Mouse (Mus musculus) heart, postnatal 14 days (tissue): ENCODE measurements around the gene A3galt2. TPM values are rescaled to one million over a fixed set of nuclear protein-coding genes. Genes with fewer than 3 reads are reported as not detected.

ENCODE experiments used
- DNase-seq, 2 experiments: peaks; one replicate each; pipeline ENCODE4 v3.0.0; 2021 to 2022
- intact Hi-C: fragments of 180-260 bp; cut with DNase I; formaldehyde crosslinking; loops from one replicate; pipeline ENCODE4 v1.15.1; 2025
- long read RNA-seq, 2 experiments: library from polyadenylated mRNA; stranded (forward); transcript quantifications; one replicate each; pipeline ENCODE4 v2.0.0; 2021
- total RNA-seq, 2 experiments: library from RNA; stranded (reverse); gene quantifications; 2 replicates each; pipeline ENCODE4 v1.2.3; 2021

The A3galt2 gene
- under 1 TPM; 0.20 to 0.33 TPM for total RNA-seq
- long read RNA-seq, experiment 1 = 0 reads
- long read RNA-seq, experiment 2 = 0 reads

DNA sequence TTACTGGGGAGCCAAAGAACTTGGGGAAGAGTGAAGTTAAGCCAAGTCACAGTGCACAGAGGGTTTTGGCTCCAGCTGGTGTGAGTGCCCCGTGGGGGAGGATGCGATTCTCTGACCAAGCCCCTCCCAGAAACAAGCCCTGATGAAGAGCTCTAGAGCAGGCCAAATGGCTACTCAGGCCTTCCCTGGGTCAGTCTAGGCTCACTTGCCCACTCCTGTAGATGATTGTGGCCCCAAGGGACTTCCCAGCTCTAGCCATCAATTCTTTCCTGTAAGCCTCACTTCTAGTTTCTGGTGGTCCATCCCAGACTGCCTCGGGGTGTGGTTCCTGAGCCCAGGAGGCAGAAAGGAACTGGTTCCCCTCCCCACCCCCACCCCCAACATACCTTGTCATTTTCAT, at the start of gene A3galt2:
Gene A3galt2 (plus strand): TSS at position 301 of the 400 bp plus-strand sequence.
- intact Hi-C loops = no loop called here
- no peak for DNase-seq

DNA sequence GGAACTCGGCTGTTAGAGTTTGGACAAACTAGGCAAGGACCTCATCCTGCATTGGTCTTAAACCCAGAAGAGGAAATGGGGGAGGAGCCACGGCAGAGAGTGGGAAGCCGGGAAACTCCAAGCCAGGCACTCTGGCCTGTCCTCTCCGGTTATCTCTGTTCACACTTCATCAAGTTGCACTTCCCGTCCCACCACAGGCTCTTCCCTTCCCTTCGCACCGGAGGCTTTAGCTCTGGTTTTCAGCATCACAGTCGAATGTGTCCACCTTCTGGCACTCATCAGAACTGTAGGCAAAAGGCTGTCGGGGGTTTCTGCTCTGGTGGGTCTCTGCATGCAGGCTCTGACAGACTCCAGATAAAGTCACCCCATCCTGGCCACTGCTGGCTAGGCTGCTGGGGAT, 48.5 kb upstream of the A3galt2 start:
- intact Hi-C loops = no loop called here
- peak; percentile 32 to 53 for DNase-seq

DNA sequence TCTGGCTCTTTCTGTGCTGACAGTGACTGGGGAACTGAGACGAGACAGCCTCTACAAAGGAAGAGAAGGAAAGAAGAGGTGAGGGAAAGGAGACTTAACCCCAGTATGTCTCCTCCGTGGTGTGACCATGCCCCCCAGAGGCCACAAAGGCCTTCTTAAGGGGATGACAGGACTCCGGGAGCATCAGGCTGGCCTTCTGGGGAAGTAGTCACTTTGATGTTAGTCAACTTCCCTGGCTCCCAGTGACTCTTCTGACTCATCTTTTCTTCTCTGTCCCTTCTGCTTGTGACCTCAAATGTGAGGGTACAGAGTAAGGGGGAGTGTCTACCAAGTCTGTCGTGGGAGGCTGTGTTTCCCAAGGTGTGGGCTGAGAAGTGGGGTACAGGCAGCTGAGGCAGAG, 47.8 kb upstream of the A3galt2 start:
- DNase-seq = no peak
- intact Hi-C loops = no loop called here

DNA sequence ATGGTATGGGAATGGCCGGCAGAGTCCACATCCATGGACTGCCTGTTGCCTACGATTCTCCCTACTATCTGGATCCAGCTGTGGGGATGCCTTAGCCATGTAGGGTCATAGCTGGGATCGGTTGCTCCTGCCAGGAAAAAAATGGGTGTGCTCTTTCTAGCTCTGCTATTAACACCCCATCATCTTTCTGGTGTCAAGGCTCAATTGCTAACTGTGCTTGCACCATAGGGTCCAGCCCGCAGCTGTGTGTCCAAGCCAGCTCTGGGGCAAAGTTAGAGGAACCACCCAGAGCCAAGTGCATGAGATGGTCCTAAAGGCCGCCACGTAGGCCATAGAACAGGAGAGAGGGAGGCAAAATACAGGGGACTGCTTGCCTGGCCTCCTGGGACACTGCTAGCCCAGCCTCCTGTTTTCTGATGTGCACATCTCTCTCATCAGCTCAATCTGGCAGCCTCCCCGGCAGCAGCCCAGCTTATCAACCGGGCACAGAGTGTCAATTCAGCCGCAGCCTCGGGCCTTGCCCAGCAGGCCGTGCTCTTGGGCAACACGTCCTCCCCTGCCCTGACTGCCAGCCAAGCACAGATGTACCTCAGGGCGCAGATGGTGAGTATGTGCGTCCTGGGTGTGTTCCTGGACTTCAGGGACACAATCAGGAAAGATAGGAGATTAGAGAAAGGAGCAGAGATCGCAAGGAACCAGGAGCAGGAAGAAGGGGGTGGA, 45.9 kb upstream of the A3galt2 start:
- DNase-seq = no peak
- intact Hi-C loops = no loop called here

DNA sequence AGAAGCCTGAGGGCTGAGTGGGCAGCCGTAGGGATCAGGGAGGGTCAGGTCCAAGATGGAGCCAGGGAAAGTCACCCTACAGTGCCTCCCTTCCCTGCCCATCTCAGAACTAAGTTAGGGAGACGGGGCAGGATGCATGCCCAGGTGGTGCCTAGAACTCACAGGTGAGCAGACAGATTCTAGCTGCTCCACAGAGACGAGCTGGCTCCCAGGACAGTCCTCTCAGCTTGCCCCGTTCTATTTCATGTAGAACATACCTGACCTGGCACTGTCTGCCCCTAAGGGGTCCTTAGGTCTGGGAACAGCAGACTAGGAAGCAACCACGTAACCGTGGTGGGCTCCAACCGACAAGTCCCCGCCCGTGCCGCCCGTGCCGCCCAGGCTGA, 45.4 kb upstream of the A3galt2 start:
- DNase-seq = no peak
- intact Hi-C loops = loop anchor here (2.0 kb wide), 2 partner anchors 97 to 149 kb away; no protein-coding TSS in a partner anchor

DNA sequence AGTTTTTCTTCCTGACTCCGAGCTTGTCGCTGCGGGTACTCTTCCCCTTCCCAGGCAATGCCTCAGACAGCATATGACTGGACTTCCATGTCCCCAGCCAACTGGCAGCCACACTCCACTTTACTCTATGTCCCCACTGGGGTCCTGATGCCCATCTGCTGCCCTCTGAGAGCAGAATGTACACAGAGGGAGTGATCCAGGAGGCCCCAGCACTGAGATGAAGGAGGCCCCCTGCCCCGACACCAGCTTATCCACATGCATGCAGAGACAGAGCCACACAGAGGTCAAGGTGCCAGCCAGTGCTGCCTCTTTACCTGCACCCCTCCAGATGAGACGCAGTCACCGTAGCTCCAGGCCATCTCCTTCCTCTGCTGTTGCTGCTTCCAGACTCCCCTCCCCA, 44.9 kb upstream of the A3galt2 start:
- DNase-seq = no peak
- intact Hi-C loops = loop anchor here (2.0 kb wide), 2 partner anchors 97 to 149 kb away; no protein-coding TSS in a partner anchor

- no peak for DNase-seq
- intact Hi-C loops = loop anchor here (1.0 to 2.0 kb wide), 3 partner anchors 66 to 148 kb away; no protein-coding TSS in a partner anchor
Measured at GRCm38 (mm10) chr4:128710800-128711199, 44.4 kb upstream of the A3galt2 start.

- intact Hi-C loops = loop anchor here (1.0 to 2.0 kb wide), 3 partner anchors 65 to 147 kb away; no protein-coding TSS in a partner anchor
- DNase-seq = peak; percentile 90 to 95
Measured at GRCm38 (mm10) chr4:128711455-128712135, 43.6 kb upstream of the A3galt2 start.

DNA sequence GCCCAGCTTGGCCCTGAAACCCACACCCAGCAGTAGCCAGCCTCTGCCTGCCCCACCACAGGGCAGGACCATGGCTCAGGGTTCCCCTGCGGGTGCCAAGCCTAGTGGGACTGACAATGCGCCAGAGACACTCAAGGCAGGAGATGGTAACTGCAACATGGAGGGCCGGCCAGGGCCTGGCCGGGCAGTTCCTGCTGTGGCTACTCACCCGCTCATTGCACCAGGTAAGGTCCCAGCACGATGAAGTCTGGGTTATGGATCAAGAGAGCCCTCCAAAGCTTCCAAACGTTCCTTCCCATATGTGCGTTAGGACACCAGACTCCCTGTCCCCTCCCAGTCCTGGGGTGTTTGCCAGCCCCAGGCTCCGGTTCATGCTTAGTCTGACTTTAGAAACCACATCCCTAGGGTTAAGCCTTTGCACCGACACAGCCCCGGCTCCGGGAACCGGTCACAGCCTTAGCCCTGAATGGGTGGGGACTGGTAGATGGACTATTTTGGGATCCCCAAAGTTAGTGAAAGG, 43.0 kb upstream of the A3galt2 start:
- intact Hi-C loops = no loop called here
- peak in 1 of 2 experiments; percentile 33 for DNase-seq

DNA sequence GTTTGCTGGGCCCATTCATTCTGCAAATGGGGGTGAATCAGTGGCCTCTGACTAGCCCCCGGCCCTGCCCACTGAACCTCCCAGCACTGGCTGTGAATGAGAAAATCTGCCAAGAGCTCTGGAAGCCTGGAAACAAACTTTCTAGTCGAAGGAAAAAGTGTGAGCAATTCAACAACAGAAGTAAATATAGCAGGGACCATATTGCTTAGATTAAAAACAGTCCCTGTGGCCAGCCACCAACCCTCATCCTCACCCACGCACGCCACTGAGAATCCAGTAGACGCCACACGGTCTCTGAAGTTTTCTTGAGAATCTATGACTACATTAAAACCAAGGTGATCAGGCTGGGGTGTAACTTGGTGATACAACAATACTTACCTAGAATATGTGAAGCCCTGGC, 42.2 kb upstream of the A3galt2 start:
- intact Hi-C loops = no loop called here
- no peak for DNase-seq

GRCm38 (mm10) chr4:128715241-128716204, 39.6 kb upstream of the A3galt2 start:
- intact Hi-C loops = no loop called here
- no peak for DNase-seq

GRCm38 (mm10) chr4:128716279-128716678, 38.9 kb upstream of the A3galt2 start:
- DNase-seq = no peak

DNA sequence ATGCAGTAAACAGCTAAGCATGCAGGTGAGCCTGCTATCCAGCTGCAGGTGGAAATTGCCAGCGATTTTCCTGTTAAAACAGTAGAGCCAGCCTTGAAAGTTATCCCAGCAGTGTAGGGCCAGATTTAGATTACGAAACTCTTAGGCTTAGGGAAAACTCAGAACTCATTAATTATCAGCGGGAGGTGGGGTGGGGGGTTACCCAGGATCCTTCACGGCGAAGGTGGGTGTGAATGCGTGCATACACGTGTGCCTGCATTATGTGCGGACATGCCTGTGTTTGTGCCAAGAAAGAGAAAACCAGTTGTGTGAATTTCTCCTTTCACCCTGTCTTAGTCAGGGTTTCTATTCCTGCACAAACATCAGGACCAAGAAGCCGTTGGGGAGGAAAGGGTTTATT, 38.4 kb upstream of the A3galt2 start:
- intact Hi-C loops = no loop called here
- DNase-seq = no peak

More at GRCm38 (mm10) chr4:128716279-128716678, 38.9 kb upstream of the A3galt2 start:
- intact Hi-C loops = no loop called here

- DNase-seq = no peak
- intact Hi-C loops = no loop called here
Measured at GRCm38 (mm10) chr4:128720110-128720509, 35.1 kb upstream of the A3galt2 start.

DNA sequence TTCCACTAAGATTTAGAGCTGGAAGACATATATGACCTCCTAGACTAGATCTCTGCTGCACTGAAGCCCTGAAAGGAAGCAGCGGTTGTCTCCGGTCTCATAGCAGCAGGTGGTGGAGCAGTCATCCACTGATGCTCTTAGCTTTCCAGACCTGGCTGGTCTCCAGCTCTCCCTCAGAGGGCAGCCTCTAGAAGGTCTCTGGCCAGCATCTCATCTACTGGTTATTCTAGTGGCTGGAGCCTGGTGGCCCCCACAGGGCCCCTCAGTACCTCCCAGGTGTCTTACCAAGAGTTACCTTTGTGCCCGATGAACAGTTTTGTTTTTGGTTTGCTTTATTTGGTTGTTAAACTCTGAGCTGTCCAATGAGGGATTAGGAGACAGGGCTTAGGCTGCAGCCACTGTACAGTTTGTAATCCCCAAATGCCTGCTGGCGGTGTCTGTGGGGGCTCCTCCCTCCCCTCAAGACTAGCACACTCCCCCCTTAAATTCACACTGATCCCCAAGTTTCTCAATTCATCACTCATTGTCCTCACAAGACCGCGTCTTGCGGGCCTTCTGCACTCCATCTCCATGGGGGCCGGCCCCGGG, 34.0 kb upstream of the A3galt2 start:
- no peak for DNase-seq
- intact Hi-C loops = no loop called here

DNA sequence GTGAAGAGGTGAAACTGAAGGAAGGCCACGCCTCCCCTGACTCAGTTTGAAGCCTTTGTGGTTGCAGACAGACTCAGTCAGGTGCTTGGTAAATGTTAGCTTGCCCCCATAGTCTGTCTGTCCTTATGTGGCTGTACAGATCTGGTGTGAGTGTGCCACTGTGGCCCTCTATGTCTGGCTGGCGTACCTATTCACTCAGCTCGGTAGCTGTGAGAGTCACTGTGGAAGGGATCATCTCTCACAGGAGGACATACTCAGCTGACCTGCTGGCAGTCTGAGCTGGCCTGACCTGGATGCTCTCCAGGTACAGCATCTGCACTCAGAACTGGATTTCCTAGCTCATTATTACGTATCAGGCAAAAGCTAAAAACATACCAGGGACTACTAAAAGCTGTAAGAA, 33.4 kb upstream of the A3galt2 start:
- no peak for DNase-seq
- intact Hi-C loops = no loop called here

- no peak for DNase-seq
- intact Hi-C loops = no loop called here
Measured at GRCm38 (mm10) chr4:128722932-128723331, 32.2 kb upstream of the A3galt2 start.

DNA sequence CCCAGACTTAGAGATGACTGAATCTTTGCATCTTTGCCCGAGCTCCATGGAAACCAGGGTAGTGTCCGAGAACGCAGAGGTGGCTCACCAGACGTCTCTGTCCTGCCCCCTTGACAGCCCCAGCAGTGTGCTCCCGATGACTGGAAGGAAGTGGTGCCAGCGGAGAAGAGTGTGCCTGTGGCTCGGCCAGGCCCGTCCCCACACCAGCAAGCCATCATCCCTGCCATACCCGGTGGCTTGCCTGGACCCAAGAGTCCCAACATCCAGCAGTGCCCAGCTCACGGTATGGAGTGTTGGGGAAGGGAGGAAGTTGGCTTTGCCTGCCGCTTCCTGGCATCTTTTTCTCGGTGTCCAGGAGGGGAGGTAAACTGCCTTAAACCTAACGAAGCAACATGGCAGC, 31.7 kb upstream of the A3galt2 start:
- no peak for DNase-seq
- intact Hi-C loops = no loop called here

- DNase-seq = peak; percentile 53 to 59
- intact Hi-C loops = no loop called here
Measured at GRCm38 (mm10) chr4:128724059-128724458, 31.1 kb upstream of the A3galt2 start.
